Mouse (Mus musculus): ENCODE measurements around the gene Npr2. TPM values are rescaled to one million over a fixed set of nuclear protein-coding genes. Genes with fewer than 3 reads are reported as not detected.

Gene Npr2
- polyA plus RNA-seq, 1 experiment, result 4.0 TPM

- Histone ChIP-seq H3K4me1 (ENCODE audit: control insufficient read depth, insufficient read depth, low read length) (no peaks in the 10 kb centered on the region), H3K4me3 (ENCODE audit: control insufficient read depth, low read depth, low read length) (no peak overlapping the region), H3K27ac (ENCODE audit: control insufficient read depth, insufficient read depth, low read depth, low read length) (no peak overlapping the region), H3K36me3 (ENCODE audit: control insufficient read depth, insufficient read depth, low read length) (no peaks in the 10 kb centered on the region), H3K27me3 (ENCODE audit: control insufficient read depth, insufficient read depth, low read length) (no peaks in the 10 kb centered on the region)
- no peak for TF ChIP-seq POLR2A (IDR thresholded peaks at IDR 0.05; ENCODE audit: control insufficient read depth, low read depth, low read length)
- no peak for TF ChIP-seq CTCF (IDR thresholded peaks at IDR 0.05; ENCODE audit: control insufficient read depth, insufficient read depth, insufficient replicate concordance, low read depth, low read length)
Measured at GRCm38 (mm10) chr4:43600195-43600934, 31.4 kb upstream of the Npr2 start.

- Histone ChIP-seq H3K36me3 (ENCODE audit: control insufficient read depth, insufficient read depth, low read length) (no peaks in the 10 kb centered on the region), H3K27me3 (ENCODE audit: control insufficient read depth, insufficient read depth, low read length) (no peaks in the 10 kb centered on the region), H3K27ac (ENCODE audit: control insufficient read depth, insufficient read depth, low read depth, low read length) (no peak overlapping the region), H3K4me1 (ENCODE audit: control insufficient read depth, insufficient read depth, low read length) (no peaks in the 10 kb centered on the region), H3K4me3 (ENCODE audit: control insufficient read depth, low read depth, low read length) (no peak overlapping the region)
- no peak for TF ChIP-seq CTCF (IDR thresholded peaks at IDR 0.05; ENCODE audit: control insufficient read depth, insufficient read depth, insufficient replicate concordance, low read depth, low read length)
- no peak for TF ChIP-seq POLR2A (IDR thresholded peaks at IDR 0.05; ENCODE audit: control insufficient read depth, low read depth, low read length)
Measured at GRCm38 (mm10) chr4:43604099-43604498, 27.6 kb upstream of the Npr2 start.

- H3K27ac ChIP-seq (ENCODE audit: control insufficient read depth, insufficient read depth, low read depth, low read length), result no peak overlapping the region
- no peaks in the 10 kb centered on the region for H3K36me3 ChIP-seq (ENCODE audit: control insufficient read depth, insufficient read depth, low read length)
- H3K4me1 ChIP-seq (ENCODE audit: control insufficient read depth, insufficient read depth, low read length), result no peaks in the 10 kb centered on the region
- no peaks in the 10 kb centered on the region for H3K27me3 ChIP-seq (ENCODE audit: control insufficient read depth, insufficient read depth, low read length)
- no peak overlapping the region for H3K4me3 ChIP-seq (ENCODE audit: control insufficient read depth, low read depth, low read length)
- TF ChIP-seq POLR2A (IDR thresholded peaks at IDR 0.05; ENCODE audit: control insufficient read depth, low read depth, low read length), result no peak
Measured at GRCm38 (mm10) chr4:43604751-43605685, 26.7 kb upstream of the Npr2 start.

- no peak overlapping the region for H3K4me3 ChIP-seq (ENCODE audit: control insufficient read depth, low read depth, low read length)
- TF ChIP-seq POLR2A (IDR thresholded peaks at IDR 0.05; ENCODE audit: control insufficient read depth, low read depth, low read length) (no peak), CTCF (IDR thresholded peaks at IDR 0.05; ENCODE audit: control insufficient read depth, insufficient read depth, insufficient replicate concordance, low read depth, low read length) (no peak)
- H3K27me3 ChIP-seq (ENCODE audit: control insufficient read depth, insufficient read depth, low read length), result no peaks in the 10 kb centered on the region
- no peaks in the 10 kb centered on the region for H3K4me1 ChIP-seq (ENCODE audit: control insufficient read depth, insufficient read depth, low read length)
- no peak overlapping the region for H3K27ac ChIP-seq (ENCODE audit: control insufficient read depth, insufficient read depth, low read depth, low read length)
- H3K36me3 ChIP-seq (ENCODE audit: control insufficient read depth, insufficient read depth, low read length), result no peaks in the 10 kb centered on the region
Measured at GRCm38 (mm10) chr4:43612534-43612933, 19.2 kb upstream of the Npr2 start.

- H3K27me3 ChIP-seq (ENCODE audit: control insufficient read depth, insufficient read depth, low read length), result no peaks in the 10 kb centered on the region
- no peak for TF ChIP-seq CTCF (IDR thresholded peaks at IDR 0.05; ENCODE audit: control insufficient read depth, insufficient read depth, insufficient replicate concordance, low read depth, low read length)
- TF ChIP-seq POLR2A (IDR thresholded peaks at IDR 0.05; ENCODE audit: control insufficient read depth, low read depth, low read length), result no peak
- H3K4me1 ChIP-seq (ENCODE audit: control insufficient read depth, insufficient read depth, low read length), result no peaks in the 10 kb centered on the region
- no peak overlapping the region for H3K27ac ChIP-seq (ENCODE audit: control insufficient read depth, insufficient read depth, low read depth, low read length)
- no peak overlapping the region for H3K4me3 ChIP-seq (ENCODE audit: control insufficient read depth, low read depth, low read length)
- no peaks in the 10 kb centered on the region for H3K36me3 ChIP-seq (ENCODE audit: control insufficient read depth, insufficient read depth, low read length)
Measured at GRCm38 (mm10) chr4:43613060-43613730, 18.5 kb upstream of the Npr2 start.

- TF ChIP-seq POLR2A (IDR thresholded peaks at IDR 0.05; ENCODE audit: control insufficient read depth, low read depth, low read length) (no peak), CTCF (IDR thresholded peaks at IDR 0.05; ENCODE audit: control insufficient read depth, insufficient read depth, insufficient replicate concordance, low read depth, low read length) (no peak)
- H3K4me3 ChIP-seq (ENCODE audit: control insufficient read depth, low read depth, low read length), result no peak overlapping the region
- no peak overlapping the region for H3K27ac ChIP-seq (ENCODE audit: control insufficient read depth, insufficient read depth, low read depth, low read length)
- H3K27me3 ChIP-seq (ENCODE audit: control insufficient read depth, insufficient read depth, low read length), result no peaks in the 10 kb centered on the region
- no peaks in the 10 kb centered on the region; the same call in 1 of the 2 replicates for H3K4me1 ChIP-seq (ENCODE audit: control insufficient read depth, insufficient read depth, low read length)
- no peaks in the 10 kb centered on the region for H3K36me3 ChIP-seq (ENCODE audit: control insufficient read depth, insufficient read depth, low read length)
Measured at GRCm38 (mm10) chr4:43620146-43620778, 11.5 kb upstream of the Npr2 start.
